Comparison of ENCODE assay signal across 9 mouse cellular contexts in the genomic region with DNA sequence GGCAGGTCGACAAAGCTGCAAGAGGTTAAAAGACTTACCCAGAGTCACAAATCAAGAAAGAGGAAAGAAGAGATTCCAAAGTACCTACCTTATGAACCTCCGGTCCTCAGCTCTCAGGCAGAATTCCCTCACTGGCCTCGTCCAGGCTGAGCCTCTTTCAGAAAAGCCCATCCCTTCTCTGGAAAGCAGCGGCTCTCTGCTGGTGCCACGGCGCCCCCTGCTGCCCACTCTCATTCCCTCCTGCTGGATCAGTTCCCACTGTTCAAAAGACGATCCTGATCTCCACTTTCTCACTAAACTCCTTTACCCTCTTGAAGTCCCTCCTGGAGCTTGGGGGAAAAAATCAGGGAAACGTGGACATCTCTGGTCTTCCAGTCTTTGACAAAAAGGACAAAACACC. TPM values are rescaled to one million over a fixed set of nuclear protein-coding genes. Genes with fewer than 3 reads are reported as not detected.
DNase-seq lines count a peak whose midpoint lies in the region; ATAC-seq and TF ChIP-seq lines count a peak whose summit lies in the region.
"Had no signal": no experiment of that assay in that cellular context is flagged by ENCODE, and none has a peak within 500 bp of the region (broad histone marks: within the 10 kb centered on the region; RNA-seq: fewer than 3 reads in every experiment).

No protein-coding gene starts in this region.

- peak; percentile 80 for TF ChIP-seq RAD21 in CH12.LX (IDR thresholded peaks at IDR 0.05; ENCODE audit: low read depth, low read length)

- in situ Hi-C loops in CH12.LX (cut with MboI; ENCODE audit: low pct_ligation_motif_present, low pct_unique_long_range_greater_than_20kb, low sequenced_read_pairs): no loop called here

- peaks cover 4% of the 10 kb centered on the region for H3K27me3 ChIP-seq in CH12.LX (replicated peaks)

- no peak overlapping the region for H3K9ac ChIP-seq in CH12.LX (ENCODE audit: insufficient read depth, low read depth)
- H3K9ac ChIP-seq: hindbrain, embryonic 15.5 days had no signal

- 0 out of 2 replicates have a peak, but pooled peaks have one; percentile 48 for ATAC-seq in erythroblast, adult 5-6 weeks (replicated peaks; ENCODE audit: low FRiP score, poor library complexity, severe bottlenecking)
- peak; percentile 64 for ATAC-seq in megakaryocyte, adult 5-6 weeks (ENCODE audit: poor library complexity, severe bottlenecking)

- no peaks in the 10 kb centered on the region for H3K9me3 ChIP-seq in CH12.LX (replicated peaks; ENCODE audit: low read length)
- H3K9me3 ChIP-seq: hindbrain, embryonic 15.5 days had no signal

- TF ChIP-seq POLR2A in CH12.LX (IDR thresholded peaks at IDR 0.05; ENCODE audit: low read depth, low read length): no peak

- 0 out of 2 replicates have a peak overlapping the region, but pooled peaks have one; percentile 18 for H3K4me2 ChIP-seq in CH12.LX (ENCODE audit: insufficient read depth, low read depth, poor library complexity, severe bottlenecking)
- H3K4me2 ChIP-seq: hindbrain, embryonic 15.5 days had no signal

- no peak for TF ChIP-seq EP300 in CH12.LX (IDR thresholded peaks at IDR 0.05; ENCODE audit: low read length)

- intact Hi-C loops in heart, postnatal 14 days (cut with DNase I): loop anchor here (2.0 to 5.0 kb wide), 4 partner anchors 851 to 1004 kb away; no protein-coding TSS in a partner anchor

- peaks cover 12 to 39% of the 10 kb centered on the region in 2 experiments for H3K4me1 ChIP-seq in CH12.LX (ENCODE audit: control insufficient read depth in 1 of 2, insufficient read depth in 2 of 2)

- no peak overlapping the region for H3K27ac ChIP-seq in CH12.LX (ENCODE audit: insufficient read depth, low read depth)
- H3K27ac ChIP-seq: hindbrain, embryonic 15.5 days had no signal

- dilution Hi-C loops in CH12.LX (cut with MboI; ENCODE audit: extremely low pct_ligation_motif_present, extremely low pct_unique_long_range_greater_than_20kb, low sequenced_read_pairs): no loop called here

- TF ChIP-seq CTCF in CH12.LX (conservative IDR thresholded peaks at IDR 0.05 in 1 of 2, IDR thresholded peaks at IDR 0.05 in 1 of 2; ENCODE audit: low read depth in 2 of 2, low read length in 2 of 2): peak; percentile 42 to 86

- peak; percentile 58 for DNase-seq in CH12.LX (ENCODE audit: extremely low read depth)
- DNase-seq in adrenal gland, postnatal 25 days: peak; percentile 88
- DNase-seq in heart, postnatal 14 days: peak; percentile 85 to 91
- DNase-seq in layer of hippocampus, postnatal 10 days (ENCODE audit: low spot score in 2 of 2): peak; percentile 93 to 95
- DNase-seq in right cerebral cortex, postnatal 4 days: peak; percentile 97
- peak; percentile 74 for DNase-seq in yolk sac, embryonic 10.5 days (ENCODE audit: low spot score)

- no peaks in the 10 kb centered on the region for H3K36me3 ChIP-seq in CH12.LX (replicated peaks in 1 of 2; ENCODE audit: control insufficient read depth in 1 of 2, insufficient read depth in 1 of 2, low read length in 1 of 2)
- H3K36me3 ChIP-seq: hindbrain, embryonic 15.5 days had no signal

- H3K79me2 ChIP-seq in CH12.LX (replicated peaks; ENCODE audit: control insufficient read depth, extremely low read depth, insufficient read depth, poor library complexity, severe bottlenecking): no peaks in the 10 kb centered on the region

- no peak overlapping the region for H3K4me3 ChIP-seq in CH12.LX (replicated peaks in 1 of 3; ENCODE audit: low read depth in 2 of 3, low read length in 2 of 3, poor library complexity in 1 of 3)
- H3K4me3 ChIP-seq: hindbrain, embryonic 15.5 days had no signal

TF ChIP-seq in CH12.LX, 34 proteins besides CTCF, POLR2A, EP300 and RAD21:
- TF ChIP-seq SMC3 (IDR thresholded peaks at IDR 0.05; ENCODE audit: low read depth, low read length) (peak; percentile 63), MYC (IDR thresholded peaks at IDR 0.05; ENCODE audit: low read depth, low read length) (no peak)

RNA-seq across cellular contexts. Expression of a gene that starts 15.9 kb away (rescaled TPM):
- total RNA-seq in CH12.LX (2012; rRNA removed): 12,233 and 13,782 TPM in 2 replicates
- 6,472 and 7,835 TPM in 2 replicates for total RNA-seq in CH12.LX (2014; rRNA removed)
- 4,797 and 6,276 TPM in 2 replicates for polyA plus RNA-seq in CH12.LX (2012; ENCODE audit: insufficient read length, low read depth)
- total RNA-seq in adrenal gland, postnatal 25 days (2021): 1,828 and 1,881 TPM in 2 replicates
- 655 and 829 TPM in 2 replicates for total RNA-seq in erythroblast, adult 5-6 weeks (2015; ENCODE audit: low replicate concordance)
- 835 and 981 TPM in 2 replicates for total RNA-seq in erythroblast, adult 5-6 weeks (2017; ENCODE audit: low replicate concordance)
- total RNA-seq in heart, postnatal 14 days (2021): 1,000 to 10,000 TPM; 1,416 to 1,506 TPM
- total RNA-seq in layer of hippocampus, postnatal 10 days (2021): 1,000 to 10,000 TPM; 1,537 to 1,633 TPM
- total RNA-seq in megakaryocyte, adult 5-6 weeks (2015): 1,617 and 1,884 TPM in 2 replicates
- total RNA-seq in megakaryocyte, adult 5-6 weeks (2017): 3,108 and 3,204 TPM in 2 replicates

RNA-seq across cellular contexts. Expression of a gene that starts 48.2 kb away (rescaled TPM):
- total RNA-seq in CH12.LX (2012; rRNA removed): 50.6 and 71.5 TPM in 2 replicates
- 87.3 and 96.2 TPM in 2 replicates for total RNA-seq in CH12.LX (2014; rRNA removed)
- polyA plus RNA-seq in CH12.LX (2012; ENCODE audit: insufficient read length, low read depth): 125 and 133 TPM in 2 replicates
- 12.0 and 13.8 TPM in 2 replicates for total RNA-seq in adrenal gland, postnatal 25 days (2021)
- total RNA-seq in erythroblast, adult 5-6 weeks (2015; ENCODE audit: low replicate concordance): 67.1 and 70.2 TPM in 2 replicates
- 131 and 155 TPM in 2 replicates for total RNA-seq in erythroblast, adult 5-6 weeks (2017; ENCODE audit: low replicate concordance)
- total RNA-seq in heart, postnatal 14 days (2021): 10 to 100 TPM in 1 of 2 experiments, 1 to 10 TPM in 1; 10.0 to 12.2 TPM
- 10 to 100 TPM in 1 of 2 experiments, 1 to 10 TPM in 1; 7.4 to 11.1 TPM for total RNA-seq in layer of hippocampus, postnatal 10 days (2021)
- total RNA-seq in megakaryocyte, adult 5-6 weeks (2015): 160 and 172 TPM in 2 replicates
- total RNA-seq in megakaryocyte, adult 5-6 weeks (2017): 309 and 311 TPM in 2 replicates
